In genomic region chr6:136549606-136550005, GRCm38 (mm10) we compare ENCODE assay signal across 15 mouse cellular contexts. TPM values are rescaled to one million over a fixed set of nuclear protein-coding genes. Genes with fewer than 3 reads are reported as not detected.
DNase-seq lines count a peak whose midpoint lies in the region; ATAC-seq and TF ChIP-seq lines count a peak whose summit lies in the region.
"Had no signal": no experiment of that assay in that cellular context is flagged by ENCODE, and none has a peak within 500 bp of the region (broad histone marks: within the 10 kb centered on the region; RNA-seq: fewer than 3 reads in every experiment).

No protein-coding gene starts in this region.

- intact Hi-C loops in heart, adult 2 months (cut with DNase I), result loop anchor here (2.0 kb wide), 1 partner anchor 17 kb away; no protein-coding TSS in a partner anchor

- peaks cover 5% of the 10 kb centered on the region; the same call in 1 of the 2 replicates for H3K79me2 ChIP-seq in heart, adult 2 months (replicated peaks; ENCODE audit: control insufficient read depth, insufficient read depth, low read length)

- no peaks in the 10 kb centered on the region for H3K9me3 ChIP-seq in heart, embryonic 11.5 days (replicated peaks; ENCODE audit: control insufficient read depth, low read length)
- no peaks in the 10 kb centered on the region for H3K9me3 ChIP-seq in forebrain, embryonic 15.5 days
- no peaks in the 10 kb centered on the region for H3K9me3 ChIP-seq in midbrain, embryonic 14.5 days (ENCODE audit: control insufficient read depth, low read length)
- H3K9me3 ChIP-seq in intestine, embryonic 15.5 days, result no peaks in the 10 kb centered on the region
- H3K9me3 ChIP-seq: heart, embryonic 10.5 days had no signal

- no peak overlapping the region for H3K4me3 ChIP-seq in heart, adult 2 months
- H3K4me3 ChIP-seq in heart, embryonic 11.5 days (ENCODE audit: low read depth, low read length), result no peak overlapping the region
- H3K4me3 ChIP-seq in forebrain, embryonic 15.5 days, result no peak overlapping the region
- no peak overlapping the region for H3K4me3 ChIP-seq in midbrain, embryonic 14.5 days (replicated peaks; ENCODE audit: low read depth, low read length)
- H3K4me3 ChIP-seq in intestine, embryonic 15.5 days (replicated peaks), result no peak overlapping the region
- H3K4me3 ChIP-seq: heart, embryonic 10.5 days had no signal

- ATAC-seq in heart, embryonic 11.5 days (replicated peaks; ENCODE audit: insufficient number of reproducible peaks, low FRiP score, low TSS enrichment), result no peak
- no peak for ATAC-seq in forebrain, embryonic 15.5 days (replicated peaks)
- ATAC-seq in midbrain, embryonic 14.5 days (ENCODE audit: low FRiP score, low TSS enrichment), result no peak
- no peak for ATAC-seq in intestine, embryonic 15.5 days

- H3K27ac ChIP-seq in heart, adult 2 months, result peak overlapping the region; percentile 71
- H3K27ac ChIP-seq in heart, embryonic 11.5 days (ENCODE audit: low read depth, low read length), result no peak overlapping the region
- peak overlapping the region; percentile 85 for H3K27ac ChIP-seq in forebrain, embryonic 15.5 days (replicated peaks)
- peak overlapping the region; percentile 56 for H3K27ac ChIP-seq in midbrain, embryonic 14.5 days (replicated peaks; ENCODE audit: low read depth, low read length)
- H3K27ac ChIP-seq in intestine, embryonic 15.5 days, result no peak overlapping the region

- no peaks in the 10 kb centered on the region for H3K27me3 ChIP-seq in heart, adult 2 months (ENCODE audit: control insufficient read depth, insufficient read depth, low read length)
- H3K27me3 ChIP-seq in heart, embryonic 11.5 days (ENCODE audit: control insufficient read depth, insufficient read depth, low read length), result no peaks in the 10 kb centered on the region
- H3K27me3 ChIP-seq in forebrain, embryonic 15.5 days, result no peaks in the 10 kb centered on the region
- no peaks in the 10 kb centered on the region for H3K27me3 ChIP-seq in midbrain, embryonic 14.5 days (ENCODE audit: control insufficient read depth, insufficient read depth, low read length)
- no peaks in the 10 kb centered on the region for H3K27me3 ChIP-seq in intestine, embryonic 15.5 days (replicated peaks)

- DNase-seq in heart, adult 2 months, result no peak
- peak; percentile 57 for DNase-seq in CD4-positive helper T cell, adult 2 months (ENCODE audit: low read depth, low spot score)
- no peak for DNase-seq in midbrain, embryonic 14.5 days
- no peak for DNase-seq in thymus, postnatal 4 days
- DNase-seq in lung, postnatal 10 days, result no peak
- DNase-seq: adrenal gland, postnatal 25 days; cerebellum, adult 11-12 months; kidney, adult 11 months; layer of hippocampus, adult 9-11 months; thymus, adult 2 months had no signal

- peaks cover 26% of the 10 kb centered on the region for H3K36me3 ChIP-seq in heart, adult 2 months (ENCODE audit: control insufficient read depth, insufficient read depth, low read length)
- H3K36me3 ChIP-seq in heart, embryonic 11.5 days (ENCODE audit: control insufficient read depth, insufficient read depth, low read length), result no peaks in the 10 kb centered on the region
- H3K36me3 ChIP-seq in forebrain, embryonic 15.5 days, result no peaks in the 10 kb centered on the region
- H3K36me3 ChIP-seq in midbrain, embryonic 14.5 days (ENCODE audit: control insufficient read depth, insufficient read depth, low read length), result no peaks in the 10 kb centered on the region
- no peaks in the 10 kb centered on the region for H3K36me3 ChIP-seq in intestine, embryonic 15.5 days
- H3K36me3 ChIP-seq: heart, embryonic 10.5 days had no signal

- TF ChIP-seq POLR2A in heart, adult 2 months (IDR thresholded peaks at IDR 0.05; ENCODE audit: insufficient read depth, low read depth, low read length), result no peak

- no peak overlapping the region for H3K4me2 ChIP-seq in heart, embryonic 11.5 days
- H3K4me2 ChIP-seq in forebrain, embryonic 15.5 days (replicated peaks), result no peak overlapping the region
- H3K4me2 ChIP-seq in midbrain, embryonic 14.5 days (ENCODE audit: low read length), result no peak overlapping the region
- H3K4me2 ChIP-seq in intestine, embryonic 15.5 days (replicated peaks), result no peak overlapping the region
- H3K4me2 ChIP-seq: liver, embryonic 11.5 days had no signal

- H3K9ac ChIP-seq in heart, adult 2 months (ENCODE audit: low read depth, low read length), result no peak overlapping the region
- H3K9ac ChIP-seq in heart, embryonic 11.5 days (ENCODE audit: low read depth, low read length), result no peak overlapping the region
- H3K9ac ChIP-seq in forebrain, embryonic 15.5 days (replicated peaks), result no peak overlapping the region
- no peak overlapping the region for H3K9ac ChIP-seq in midbrain, embryonic 14.5 days (replicated peaks; ENCODE audit: low read length)
- H3K9ac ChIP-seq in intestine, embryonic 15.5 days, result no peak overlapping the region

- TF ChIP-seq CTCF in heart, adult 2 months (IDR thresholded peaks at IDR 0.05), result no peak

- H3K4me1 ChIP-seq in heart, adult 2 months (ENCODE audit: control insufficient read depth, insufficient read depth, low read length), result peaks cover 15% of the 10 kb centered on the region
- peaks cover 7% of the 10 kb centered on the region for H3K4me1 ChIP-seq in heart, embryonic 11.5 days (ENCODE audit: control insufficient read depth, insufficient read depth, low read length)
- H3K4me1 ChIP-seq in forebrain, embryonic 15.5 days, result peaks cover 29% of the 10 kb centered on the region
- H3K4me1 ChIP-seq in midbrain, embryonic 14.5 days (ENCODE audit: control insufficient read depth, insufficient read depth, low read length), result peaks cover 24% of the 10 kb centered on the region
- H3K4me1 ChIP-seq in intestine, embryonic 15.5 days (replicated peaks), result 0 out of 2 replicates have a peak, but pooled peaks cover 6% of the 10 kb centered on the region

- TF ChIP-seq EP300 in heart, adult 2 months (IDR thresholded peaks at IDR 0.05; ENCODE audit: insufficient read depth, low read depth, low read length), result no peak

- WGBS in heart, adult 2 months, result 70% methylated on average over 3 of the region's 3 CpGs
- 81% methylated on average over 3 of the region's 3 CpGs for WGBS in heart, embryonic 11.5 days (ENCODE audit: insufficient replicate concordance)
- WGBS in forebrain, embryonic 15.5 days, result 86% methylated on average over 3 of the region's 3 CpGs
- 89% methylated on average over 3 of the region's 3 CpGs for WGBS in midbrain, embryonic 14.5 days
- WGBS in intestine, embryonic 15.5 days, result 70% methylated on average over 3 of the region's 3 CpGs

RNA-seq across cellular contexts. Expression of gene Atf7ip, which starts 43.6 kb away (rescaled TPM):
- total RNA-seq in heart, adult 2 months (2021), result 10 to 100 TPM; 73.1 to 88.0 TPM
- polyA plus RNA-seq in heart, adult 2 months (2012; rRNA removed), result 21.4 and 31.7 TPM in 2 replicates
- polyA plus RNA-seq in heart, embryonic 11.5 days (2014; fragmentation: Nextera tagmentation; extraction: Ambion mirVana), result 43.1 and 49.7 TPM in 2 replicates
- 45.6 and 46.9 TPM in 2 replicates for polyA plus RNA-seq in forebrain, embryonic 15.5 days (2015; fragmentation: Nextera tagmentation; extraction: Ambion mirVana)
- polyA plus RNA-seq in midbrain, embryonic 14.5 days (2014; fragmentation: Nextera tagmentation; extraction: Ambion mirVana), result 49.8 and 57.9 TPM in 2 replicates
- polyA plus RNA-seq in intestine, embryonic 15.5 days (2015; fragmentation: Nextera tagmentation; extraction: Ambion mirVana), result 24.1 and 25.4 TPM in 2 replicates

Comparison
In these comparisons a context has a peak if more than half of its experiments do, and no peak if none do; other contexts are left out.
1. H3K27ac ChIP-seq: peak in heart, adult 2 months (single experiment), forebrain, embryonic 15.5 days (single experiment) and midbrain, embryonic 14.5 days (single experiment); none in heart, embryonic 11.5 days (single experiment) and intestine, embryonic 15.5 days (single experiment).